Mouse (Mus musculus) midbrain, postnatal 0 days (tissue): ENCODE measurements around the gene Pacs2. TPM values are rescaled to one million over a fixed set of nuclear protein-coding genes. Genes with fewer than 3 reads are reported as not detected.
A peak's percentile ranks its signal among the peaks of the same experiment; 100 is the strongest.

Source experiments
- ATAC-seq: fragments of 200-750 bp; cut with Nextera tagmentation; 2 replicates; pipeline ENCODE4 v1.8.0; 2017; ENCODE audit warnings: moderate number of reproducible peaks, mild to moderate bottlenecking, moderate TSS enrichment, moderate library complexity; ENCODE audit not compliant: low FRiP score
- DNase-seq: peaks from one replicate; pipeline ENCODE4 v3.0.0-alpha.2; 2015; ENCODE audit warnings: low spot score
- H3K27ac ChIP-seq: fragments of 300-500 bp; sonication (generic); 2 replicates; pipeline ENCODE4 v1.5.1; 2014; ENCODE audit warnings: low read depth, mild to moderate bottlenecking, low read length, mixed read lengths
- H3K27me3 ChIP-seq: fragments of 300-500 bp; sonication (generic); 2 replicates; pipeline ENCODE4 v1.6.1; 2014; ENCODE audit warnings: low read length, control low read depth, mixed read lengths; ENCODE audit not compliant: insufficient read depth
- H3K36me3 ChIP-seq: fragments of 300-500 bp; sonication (generic); 2 replicates; pipeline ENCODE4 v1.6.1; 2014; ENCODE audit warnings: low read length, control low read depth, mixed read lengths; ENCODE audit not compliant: insufficient read depth
- H3K4me1 ChIP-seq: fragments of 300-500 bp; sonication (generic); 2 replicates; pipeline ENCODE4 v1.6.1; 2014; ENCODE audit warnings: mild to moderate bottlenecking, control low read depth, antibody characterized with exemption, low read length, mixed read lengths; ENCODE audit not compliant: insufficient read depth
- H3K4me2 ChIP-seq: fragments of 300-500 bp; sonication (generic); 2 replicates; pipeline ENCODE4 v1.6.1; 2014; ENCODE audit warnings: low read depth, mild to moderate bottlenecking, low read length, mixed read lengths; ENCODE audit not compliant: poor library complexity, severe bottlenecking
- H3K4me3 ChIP-seq: fragments of 300-500 bp; sonication (generic); 2 replicates; pipeline ENCODE4 v1.5.1; 2014; ENCODE audit warnings: low read depth, mild to moderate bottlenecking, low read length, moderate library complexity
- H3K9ac ChIP-seq: fragments of 300-500 bp; sonication (generic); replicated peaks from 2 replicates; pipeline ENCODE4 v1.6.1; 2014; ENCODE audit warnings: mild to moderate bottlenecking, low read length, moderate library complexity, mixed read lengths; ENCODE audit not compliant: poor library complexity, severe bottlenecking
- H3K9me3 ChIP-seq: fragments of 300-500 bp; sonication (generic); 2 replicates; pipeline ENCODE4 v1.6.1; 2016; ENCODE audit warnings: low read length, control low read depth
- CTCF ChIP-seq: IDR thresholded peaks from 2 replicates; pipeline ENCODE4 v1.5.1; 2016; ENCODE audit warnings: antibody characterized with exemption, mild to moderate bottlenecking
- WGBS: fragments of 180-500 bp; shearing (Covaris S2); extraction: QIAGEN DNeasy Blood & Tissue Kit; methylation state at CpG from one replicate; pipeline ENCODE4 v1.1.7; 2014; 5-methylcytosine and 5-hydroxymethylcytosine counted together
- polyA plus RNA-seq: library from polyadenylated mRNA; unstranded; fragments of >200 nt; fragmentation: Nextera tagmentation; extraction: Ambion mirVana; gene quantifications from 2 replicates; pipeline ENCODE4 v1.2.1, GENCODE M21; 2015
- total RNA-seq: library from RNA; depleted of rRNA; stranded (reverse); fragments of >200 nt; gene quantifications from 2 replicates; pipeline ENCODE4 v1.2.3, GENCODE M21; 2014

Gene Pacs2
- total and polyA plus RNA-seq, 2 experiments from 2014 or later: 25.8 to 162 TPM

- no peak overlapping the region for H3K9ac ChIP-seq
- peak; percentile 92 for DNase-seq
- no peaks in the 10 kb centered on the region for H3K9me3 ChIP-seq
- 48% methylated on average over 15 of the region's 15 CpGs for WGBS
- no peak overlapping the region for H3K4me3 ChIP-seq
- peak overlapping the region; percentile 26; the same call in 1 of the 2 replicates for H3K4me2 ChIP-seq
- ATAC-seq: peak; percentile 86
- peaks cover 8% of the 10 kb centered on the region for H3K4me1 ChIP-seq
- H3K27me3 ChIP-seq: no peaks in the 10 kb centered on the region
- 0 out of 2 replicates have a peak, but pooled peaks cover 7% of the 10 kb centered on the region for H3K36me3 ChIP-seq
- TF ChIP-seq CTCF: no peak
- peak overlapping the region; percentile 72 for H3K27ac ChIP-seq
Observed at GRCm38 (mm10) chr12:113041481-113042439, 27.5 kb downstream of the Pacs2 start.

DNA sequence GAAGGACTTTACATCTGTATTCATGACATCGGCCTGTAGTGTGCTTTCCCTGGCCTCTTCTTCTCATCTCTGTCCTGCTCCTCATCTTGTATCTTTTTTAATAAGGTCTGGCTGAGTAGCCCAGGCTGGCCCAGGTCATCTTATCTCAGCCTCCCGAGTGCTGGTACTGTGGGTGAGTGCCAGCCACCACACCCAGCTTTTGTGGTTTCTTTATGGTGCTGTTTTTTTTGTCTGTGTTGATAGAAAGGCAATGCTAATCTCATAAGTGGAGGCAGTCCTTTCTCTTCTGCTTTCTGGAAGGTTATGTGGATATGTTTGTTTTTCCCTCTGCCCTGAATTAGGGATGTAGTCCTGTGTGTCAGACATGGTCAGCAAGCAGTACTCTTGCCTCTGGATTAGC, 28.2 kb downstream of the Pacs2 start:
- Histone ChIP-seq H3K4me2 (no peak overlapping the region), H3K9ac (no peak overlapping the region), H3K36me3 (0 out of 2 replicates have a peak, but pooled peaks cover 14% of the 10 kb centered on the region), H3K4me3 (no peak overlapping the region), H3K27me3 (no peaks in the 10 kb centered on the region), H3K9me3 (no peaks in the 10 kb centered on the region), H3K27ac (no peak overlapping the region), H3K4me1 (peaks cover 8% of the 10 kb centered on the region)
- WGBS: 73% methylated on average over 2 of the region's 2 CpGs
- TF ChIP-seq CTCF: no peak
- DNase-seq: no peak
- ATAC-seq: no peak

- peak; percentile 57 for TF ChIP-seq CTCF
Observed at GRCm38 (mm10) chr12:113044916-113045677, 30.8 kb downstream of the Pacs2 start.

DNA sequence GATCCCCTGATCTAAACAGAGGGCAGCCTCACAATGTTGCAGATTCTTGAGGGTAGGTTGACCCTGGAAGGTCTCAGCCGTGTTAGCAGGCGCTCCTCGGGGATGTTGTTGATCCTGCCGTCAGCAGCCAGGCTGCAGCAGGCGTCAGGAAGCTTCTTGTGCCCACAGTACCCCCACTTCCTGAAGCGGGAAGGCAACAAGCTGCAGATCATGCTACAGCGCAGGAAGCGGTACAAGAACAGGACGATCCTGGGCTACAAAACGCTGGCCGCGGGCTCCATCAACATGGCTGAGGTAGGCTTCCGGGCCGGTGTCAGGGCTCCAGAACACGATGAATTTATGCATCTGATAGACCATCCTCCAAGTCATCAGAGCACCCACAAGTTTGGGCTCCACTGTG, 32.6 kb downstream of the Pacs2 start:
- H3K9me3 ChIP-seq: no peaks in the 10 kb centered on the region
- no peak overlapping the region for H3K9ac ChIP-seq
- no peak for TF ChIP-seq CTCF
- peaks cover 42% of the 10 kb centered on the region for H3K36me3 ChIP-seq
- 87% methylated on average over 15 of the region's 15 CpGs for WGBS
- ATAC-seq (no peak), DNase-seq (no peak)
- H3K4me1 ChIP-seq: no peaks in the 10 kb centered on the region
- no peak overlapping the region for H3K4me3 ChIP-seq
- H3K27ac ChIP-seq: no peak overlapping the region
- no peak overlapping the region for H3K4me2 ChIP-seq
- H3K27me3 ChIP-seq: no peaks in the 10 kb centered on the region

More at GRCm38 (mm10) chr12:113044916-113045677, 30.8 kb downstream of the Pacs2 start:
- Histone ChIP-seq H3K27me3 (no peaks in the 10 kb centered on the region), H3K27ac (no peak overlapping the region), H3K36me3 (peaks cover 30% of the 10 kb centered on the region), H3K4me1 (peaks cover 8% of the 10 kb centered on the region), H3K9me3 (no peaks in the 10 kb centered on the region), H3K4me2 (no peak overlapping the region), H3K4me3 (no peak overlapping the region), H3K9ac (no peak overlapping the region)
- peak; percentile 40 for DNase-seq
- WGBS: 83% methylated on average over 3 of the region's 3 CpGs
- no peak for ATAC-seq

DNA sequence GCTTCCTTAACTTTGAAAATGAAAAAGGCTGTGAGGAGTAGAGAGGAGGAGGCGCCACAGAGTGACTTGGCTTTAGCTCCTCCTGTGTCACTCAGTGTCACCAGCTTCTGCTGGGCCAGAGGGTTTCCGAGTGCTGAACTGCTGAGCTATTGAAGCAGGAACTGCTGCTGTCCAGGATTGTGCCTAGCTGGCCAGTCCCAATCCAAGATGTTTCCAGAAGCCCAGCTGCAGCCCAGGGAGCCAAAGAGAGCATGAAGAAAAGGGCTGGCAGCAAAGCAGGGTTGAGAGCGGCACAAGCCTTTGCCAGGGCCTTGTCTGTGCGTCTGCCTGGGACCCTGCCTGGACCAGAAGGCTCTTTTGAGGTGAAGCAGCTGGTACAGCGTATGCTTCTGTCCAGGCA, 33.8 kb downstream of the Pacs2 start:
- no peaks in the 10 kb centered on the region for H3K9me3 ChIP-seq
- peaks cover 46% of the 10 kb centered on the region for H3K36me3 ChIP-seq
- no peak overlapping the region for H3K27ac ChIP-seq
- no peaks in the 10 kb centered on the region for H3K27me3 ChIP-seq
- H3K4me1 ChIP-seq: no peaks in the 10 kb centered on the region
- no peak for TF ChIP-seq CTCF
- no peak overlapping the region for H3K4me2 ChIP-seq
- ATAC-seq (0 out of 2 replicates have a peak, but pooled peaks have one; percentile 34), DNase-seq (peak; percentile 60)
- H3K9ac ChIP-seq: no peak overlapping the region
- H3K4me3 ChIP-seq: no peak overlapping the region
- 90% methylated on average over 5 of the region's 5 CpGs for WGBS
